Mouse (Mus musculus) lung, postnatal 0 days (tissue): ENCODE data around the gene Mtf1.

Experiments used
- CTCF ChIP-seq: IDR thresholded peaks from 2 replicates; pipeline ENCODE4 v1.5.1; 2016; ENCODE audit warnings: antibody characterized with exemption, mild to moderate bottlenecking
- EP300 ChIP-seq: IDR thresholded peaks from 2 replicates; pipeline ENCODE4 v1.6.1; 2016; ENCODE audit warnings: antibody characterized with exemption, mild to moderate bottlenecking, control low read depth

- TF ChIP-seq CTCF (no peak), EP300 (no peak)
Observed at GRCm38 (mm10) chr4:124861283-124862188, 59.6 kb downstream of the Mtf1 start, which contains the start of gene Maneal.
